Mouse (Mus musculus) erythroblast, embryonic 14.5 days (primary cell): ENCODE data around the gene Gm128.

Source experiments
- GATA1 ChIP-seq: IDR thresholded peaks from 2 replicates; pipeline ENCODE4 v1.6.1; 2012; ENCODE audit warnings: low read length, inconsistent platforms, mixed read lengths
- TAL1 ChIP-seq: IDR thresholded peaks from 3 replicates; pipeline ENCODE4 v1.6.1; 2012; ENCODE audit warnings: low read length, inconsistent platforms, mixed read lengths

DNA sequence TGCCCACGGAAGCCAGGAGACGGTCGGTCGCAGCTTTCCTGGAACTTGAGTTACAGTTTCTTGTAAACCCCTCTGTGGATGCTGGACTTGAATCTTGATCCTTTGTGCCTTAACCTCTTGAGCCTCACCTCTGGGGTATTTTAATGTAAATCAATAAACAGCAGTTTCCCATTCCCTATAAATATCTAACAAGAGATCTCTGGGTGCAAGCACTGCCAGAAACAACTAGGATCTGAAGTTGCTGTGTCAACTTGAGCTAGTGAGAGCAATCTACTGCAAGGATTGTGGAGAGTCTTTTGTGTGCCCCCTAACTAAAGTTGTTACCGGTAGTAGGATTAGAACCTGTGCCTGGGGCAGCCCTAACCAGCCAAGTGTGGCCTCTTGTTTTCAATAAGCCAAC, 44.0 kb upstream of the Gm128 start:
- TF ChIP-seq GATA1 (no peak), TAL1 (no peak)
